Mouse (Mus musculus) embryonic facial prominence, embryonic 14.5 days (tissue): ENCODE results near the gene Tmc4. TPM values are rescaled to one million over a fixed set of nuclear protein-coding genes. Genes with fewer than 3 reads are reported as not detected.

Experiments used
- ATAC-seq: fragments of 200-750 bp; cut with Nextera tagmentation; 2 replicates; pipeline ENCODE4 v1.8.0; 2017; ENCODE audit warnings: low read depth, moderate number of reproducible peaks, moderate TSS enrichment
- DNase-seq: peaks from one replicate; pipeline ENCODE4 v3.0.0-alpha.2; 2015; ENCODE audit warnings: low spot score
- H3K27ac ChIP-seq: fragments of 300-500 bp; sonication (generic); replicated peaks from 2 replicates; pipeline ENCODE4 v1.5.1; 2014; ENCODE audit warnings: low read depth, mild to moderate bottlenecking, low read length, moderate library complexity
- H3K27me3 ChIP-seq: fragments of 300-500 bp; sonication (generic); replicated peaks from 2 replicates; pipeline ENCODE4 v1.6.1; 2014; ENCODE audit warnings: low read length; ENCODE audit not compliant: control insufficient read depth, insufficient read depth
- H3K36me3 ChIP-seq: fragments of 300-500 bp; sonication (generic); 2 replicates; pipeline ENCODE4 v1.6.1; 2014; ENCODE audit warnings: low read length, mixed read lengths; ENCODE audit not compliant: control insufficient read depth, insufficient read depth
- H3K4me1 ChIP-seq: fragments of 300-500 bp; sonication (generic); 2 replicates; pipeline ENCODE4 v1.6.1; 2014; ENCODE audit warnings: antibody characterized with exemption, low read length; ENCODE audit not compliant: control insufficient read depth, insufficient read depth
- H3K4me2 ChIP-seq: fragments of 300-500 bp; sonication (generic); 2 replicates; pipeline ENCODE4 v1.6.1; 2014; ENCODE audit warnings: low read depth, mild to moderate bottlenecking, low read length, moderate library complexity, mixed read lengths
- H3K4me3 ChIP-seq: fragments of 300-500 bp; sonication (generic); 2 replicates; pipeline ENCODE4 v1.5.1; 2014; ENCODE audit warnings: low read depth, mild to moderate bottlenecking, low read length
- H3K9ac ChIP-seq: fragments of 300-500 bp; sonication (generic); 2 replicates; pipeline ENCODE4 v1.6.1; 2014; ENCODE audit warnings: low read depth, mild to moderate bottlenecking, low read length, moderate library complexity, mixed read lengths
- H3K9me3 ChIP-seq: fragments of 300-500 bp; sonication (generic); 2 replicates; pipeline ENCODE4 v1.6.1; 2016; ENCODE audit warnings: low read length; ENCODE audit not compliant: control insufficient read depth
- WGBS: fragments of 180-500 bp; shearing (Covaris S2); extraction: QIAGEN DNeasy Blood & Tissue Kit; methylation state at CpG from one replicate; pipeline ENCODE4 v1.1.7; 2014; 5-methylcytosine and 5-hydroxymethylcytosine counted together
- polyA plus RNA-seq: library from polyadenylated mRNA; unstranded; fragments of >200 nt; fragmentation: Nextera tagmentation; extraction: Ambion mirVana; gene quantifications from 2 replicates; pipeline ENCODE4 v1.2.1, GENCODE M21; 2014

Gene Tmc4
- polyA plus RNA-seq, 1 experiment from 2014 or later: 7.6 TPM

- H3K4me1 ChIP-seq: peaks cover 13% of the 10 kb centered on the region
- H3K36me3 ChIP-seq: peaks cover 39% of the 10 kb centered on the region
- no peak for DNase-seq
- no peaks in the 10 kb centered on the region for H3K27me3 ChIP-seq
- 49% methylated on average over 3 of the region's 3 CpGs for WGBS
- no peak overlapping the region for H3K27ac ChIP-seq
- H3K9ac ChIP-seq: peak overlapping the region; percentile 81
- no peak for ATAC-seq
- no peaks in the 10 kb centered on the region for H3K9me3 ChIP-seq
- peak overlapping the region; percentile 50 for H3K4me3 ChIP-seq
- H3K4me2 ChIP-seq: peak overlapping the region; percentile 96
Observed at GRCm38 (mm10) chr7:3630478-3630815, 46.9 kb downstream of the Tmc4 start.

- peak within 1 kb of the TSS; percentile 96 for H3K4me2 ChIP-seq
- WGBS: 1% methylated on average over 47 of the region's 47 CpGs
Observed at GRCm38 (mm10) chr7:3629543-3630477, 47.5 kb downstream of the Tmc4 start, which contains the start of the genes Tfpt and Prpf31. Tfpt (minus strand) TSS chr7:3629929. Prpf31 (plus strand) TSS chr7:3629985.

GRCm38 (mm10) chr7:3629030-3629429 is 48.3 kb downstream of the Tmc4 start:
- peak overlapping the region; percentile 85; the same call in 1 of the 2 replicates for H3K27ac ChIP-seq
- peaks cover 32% of the 10 kb centered on the region; the same call in 1 of the 2 replicates for H3K36me3 ChIP-seq
- DNase-seq: no peak
- no peak; the same call in 1 of the 2 replicates for ATAC-seq
- H3K9ac ChIP-seq: peak overlapping the region; percentile 81
- 40% methylated on average over 4 of the region's 4 CpGs for WGBS
- no peaks in the 10 kb centered on the region for H3K27me3 ChIP-seq
- peak overlapping the region; percentile 50 for H3K4me3 ChIP-seq
- H3K4me2 ChIP-seq: peak overlapping the region; percentile 96
- no peaks in the 10 kb centered on the region for H3K9me3 ChIP-seq
- peaks cover 13% of the 10 kb centered on the region for H3K4me1 ChIP-seq

More at GRCm38 (mm10) chr7:3629543-3630477, 47.5 kb downstream of the Tmc4 start, which contains the start of the genes Tfpt and Prpf31:
- Histone ChIP-seq H3K9me3 (no peaks in the 10 kb centered on the region), H3K4me3 (peak within 1 kb of the TSS; percentile 50), H3K4me1 (peaks cover 13% of the 10 kb centered on the region), H3K27me3 (no peaks in the 10 kb centered on the region), H3K36me3 (peaks cover 34% of the 10 kb centered on the region), H3K27ac (peak within 1 kb of the TSS; percentile 85), H3K9ac (peak within 1 kb of the TSS; percentile 81)
- DNase-seq: peak; percentile 98
- peak; percentile 92 for ATAC-seq

GRCm38 (mm10) chr7:3617242-3617995 is 59.9 kb downstream of the Tmc4 start, which contains the start of gene Ndufa3:
Ndufa3 (plus strand) TSS chr7:3617373.
- peak within 1 kb of the TSS; percentile 91 for H3K9ac ChIP-seq
- peak; percentile 98 for ATAC-seq
- WGBS: 3% methylated on average over 29 of the region's 32 CpGs
- no peaks in the 10 kb centered on the region for H3K4me1 ChIP-seq
- H3K27ac ChIP-seq: peak within 1 kb of the TSS; percentile 76
- H3K9me3 ChIP-seq: no peaks in the 10 kb centered on the region
- peak; percentile 97 for DNase-seq
- H3K27me3 ChIP-seq: no peaks in the 10 kb centered on the region
- H3K4me2 ChIP-seq: peak within 1 kb of the TSS; percentile 61
- H3K4me3 ChIP-seq: peak within 1 kb of the TSS; percentile 80
- peaks cover 29% of the 10 kb centered on the region for H3K36me3 ChIP-seq

- H3K4me3 ChIP-seq: peak overlapping the region; percentile 80
- ATAC-seq: no peak
- no peak overlapping the region for H3K27ac ChIP-seq
- H3K9ac ChIP-seq: no peak overlapping the region
- H3K4me1 ChIP-seq: no peaks in the 10 kb centered on the region
- no peaks in the 10 kb centered on the region for H3K9me3 ChIP-seq
- 0 out of 2 replicates have a peak overlapping the region, but pooled peaks have one; percentile 61 for H3K4me2 ChIP-seq
- DNase-seq: no peak
- peaks cover 26% of the 10 kb centered on the region for H3K36me3 ChIP-seq
- no peaks in the 10 kb centered on the region for H3K27me3 ChIP-seq
- 39% methylated on average over 6 of the region's 6 CpGs for WGBS
Observed at GRCm38 (mm10) chr7:3616389-3617241, 60.7 kb downstream of the Tmc4 start.

- Histone ChIP-seq H3K4me2 (0 out of 2 replicates have a peak within 1 kb of the TSS, but pooled peaks have one; percentile 61), H3K4me1 (no peaks in the 10 kb centered on the region), H3K27ac (no peak within 1 kb of the TSS), H3K9ac (no peak within 1 kb of the TSS), H3K27me3 (no peaks in the 10 kb centered on the region), H3K4me3 (peak within 1 kb of the TSS; percentile 80), H3K9me3 (no peaks in the 10 kb centered on the region), H3K36me3 (peaks cover 22% of the 10 kb centered on the region)
- ATAC-seq (no peak), DNase-seq (no peak)
- 80% methylated on average over 4 of the region's 4 CpGs for WGBS
Observed at GRCm38 (mm10) chr7:3616057-3616388, 61.3 kb downstream of the Tmc4 start, which contains the start of gene Oscar. Oscar (minus strand) TSS chr7:3616157.
